Mouse (Mus musculus): ENCODE results near the gene Slc24a3.

Slc24a3 gene

DNA sequence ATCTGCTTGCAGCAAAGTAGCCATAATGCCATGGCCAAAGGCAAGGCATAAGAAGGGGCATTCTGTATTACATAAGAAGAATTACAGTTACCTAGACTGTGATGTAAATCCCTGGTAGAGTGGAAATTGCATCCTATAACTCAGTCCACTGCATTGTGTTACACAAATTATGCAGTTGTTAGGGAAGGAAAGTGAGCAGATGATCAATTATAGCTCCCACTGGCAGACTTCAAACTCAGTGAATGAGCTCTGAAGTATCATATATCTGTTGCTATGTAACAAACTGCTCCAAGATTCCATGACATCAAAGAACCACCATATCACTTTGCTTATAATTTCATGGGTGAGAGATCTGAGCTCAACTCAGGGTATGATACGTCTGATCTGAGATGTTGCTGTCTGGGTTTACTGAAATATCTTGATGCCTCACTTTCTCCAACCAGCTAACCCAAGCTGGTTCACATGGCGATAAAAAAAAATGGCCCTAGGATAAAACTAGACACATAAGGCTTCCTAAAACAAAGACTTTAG lies 387.2 kb downstream of the Slc24a3 start:
- no peak for DNase-seq (ENCODE audit: low spot score)

DNA sequence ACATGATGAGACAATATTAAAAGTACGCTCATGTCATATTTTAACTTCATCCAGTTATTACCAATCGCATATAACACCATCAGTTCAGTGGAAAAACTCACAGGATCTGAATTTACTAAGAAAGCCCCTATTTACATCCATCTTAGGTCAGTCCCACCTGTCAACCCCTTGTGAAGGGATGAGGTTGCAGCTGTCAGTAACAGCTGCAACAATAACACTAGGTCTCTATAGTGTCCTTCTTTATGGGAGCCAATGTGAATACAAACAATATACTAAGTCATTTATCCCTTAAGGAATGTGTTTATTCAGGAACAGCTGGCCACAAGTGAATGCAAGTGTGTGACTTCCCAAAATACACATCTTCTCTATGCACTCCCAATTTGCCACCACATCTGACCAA lies 388.2 kb downstream of the Slc24a3 start:
- DNase-seq (ENCODE audit: low spot score) = no peak

DNA sequence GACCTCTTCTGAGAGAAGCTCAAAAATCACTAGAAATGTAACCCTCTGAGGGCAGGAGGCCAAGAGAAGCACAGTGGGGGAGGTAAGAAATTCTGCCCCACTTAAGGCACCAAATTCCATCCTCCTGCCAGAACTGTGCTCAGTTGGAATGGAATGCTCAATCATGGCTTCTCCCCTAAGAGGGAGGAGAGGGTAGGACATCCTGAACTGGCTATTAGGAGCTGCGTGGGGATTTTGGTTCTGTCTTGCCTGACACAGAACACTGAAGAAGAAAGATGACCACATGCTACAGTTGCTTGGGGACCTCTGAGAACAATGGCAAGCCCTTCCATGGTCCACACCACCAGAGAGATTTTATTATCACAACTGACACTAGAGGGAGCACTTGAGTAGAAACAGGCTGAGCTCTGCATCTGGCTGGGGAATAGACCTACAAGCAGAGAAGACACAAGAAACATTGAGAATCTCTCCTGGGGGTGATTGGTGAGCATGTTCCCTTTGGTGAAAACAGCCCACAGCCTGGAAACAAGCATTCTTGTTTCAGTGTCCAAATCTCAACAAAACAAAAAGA lies 389.9 kb downstream of the Slc24a3 start:
- no peak for DNase-seq (ENCODE audit: low spot score)

DNA sequence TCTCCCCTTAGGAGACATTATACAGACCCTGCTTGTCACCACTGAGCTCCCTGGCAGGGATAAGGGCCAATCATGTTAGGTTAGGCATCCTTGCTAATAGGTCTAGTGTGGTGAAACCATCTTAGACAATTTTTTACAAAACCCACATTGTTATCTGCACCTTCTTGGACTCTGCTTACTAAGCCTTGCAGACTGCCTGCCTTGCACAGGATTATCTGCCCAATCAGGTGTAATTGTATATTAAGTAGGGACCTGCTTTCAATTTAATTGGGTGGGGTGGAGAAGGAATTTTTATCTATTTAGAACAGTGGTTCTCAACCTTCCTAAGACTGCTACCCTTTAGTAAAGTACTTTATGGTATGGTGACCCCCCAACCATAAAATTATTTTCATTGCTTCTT lies 394.9 kb downstream of the Slc24a3 start:
- no peak for DNase-seq (ENCODE audit: low spot score)

DNA sequence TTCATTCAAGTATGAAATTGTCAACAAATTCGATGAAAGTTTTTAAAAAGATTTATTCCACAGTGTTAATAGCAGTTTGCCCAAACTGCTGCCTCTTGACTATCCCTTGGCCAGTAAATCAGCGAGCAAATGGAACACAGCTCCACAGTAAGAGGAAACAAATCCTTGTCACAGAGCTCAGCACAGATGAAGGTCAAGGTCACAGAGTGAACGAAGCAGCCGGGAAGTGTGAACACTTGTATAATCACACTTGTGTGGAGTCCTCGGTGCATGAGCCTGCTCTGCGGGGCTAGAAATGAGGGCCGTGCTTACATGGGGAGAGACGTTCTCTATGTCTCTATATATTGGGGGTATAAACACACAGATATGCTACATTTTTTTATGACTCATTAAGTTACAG lies 397.0 kb downstream of the Slc24a3 start:
- DNase-seq (ENCODE audit: low spot score) = no peak

DNA sequence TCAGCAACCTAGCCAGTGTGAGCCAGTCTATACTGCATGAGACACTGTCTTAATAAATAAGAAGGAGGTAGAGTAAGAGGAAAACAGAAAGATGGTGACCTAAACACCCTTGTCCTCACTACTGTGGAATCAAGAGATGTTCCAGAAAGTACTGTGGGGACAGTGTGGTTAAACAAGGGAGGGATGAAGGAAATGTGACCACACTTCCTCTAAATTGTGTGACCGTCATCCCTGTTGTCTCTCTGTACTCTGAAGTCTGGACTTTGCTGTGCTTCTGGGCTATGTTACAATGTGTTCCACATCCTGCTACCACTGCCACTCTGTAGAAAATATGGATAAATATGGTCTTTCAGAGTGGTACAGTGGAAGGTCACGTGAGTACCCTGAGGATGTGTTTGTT lies 399.4 kb downstream of the Slc24a3 start:
- no peak for DNase-seq (ENCODE audit: low spot score)

DNA sequence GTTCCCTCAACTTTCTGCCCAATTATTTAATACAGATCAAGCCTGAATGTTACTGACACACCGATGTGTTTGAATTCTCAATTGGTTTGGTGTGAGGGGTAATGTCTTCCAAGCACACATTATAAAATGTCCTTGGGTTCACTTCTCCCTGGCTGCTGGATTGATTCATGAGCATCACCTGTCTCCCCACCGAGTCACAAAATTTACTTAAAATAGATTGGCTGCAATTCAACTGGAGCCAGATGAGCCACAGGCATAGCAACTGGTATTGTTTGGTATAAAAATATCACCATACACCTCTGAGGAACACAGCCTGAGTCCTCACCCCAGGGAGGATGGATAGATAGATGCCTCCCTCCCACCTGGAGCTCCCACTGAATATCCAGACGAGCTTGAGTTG lies 404.4 kb downstream of the Slc24a3 start:
- no peak for DNase-seq (ENCODE audit: low spot score)

DNA sequence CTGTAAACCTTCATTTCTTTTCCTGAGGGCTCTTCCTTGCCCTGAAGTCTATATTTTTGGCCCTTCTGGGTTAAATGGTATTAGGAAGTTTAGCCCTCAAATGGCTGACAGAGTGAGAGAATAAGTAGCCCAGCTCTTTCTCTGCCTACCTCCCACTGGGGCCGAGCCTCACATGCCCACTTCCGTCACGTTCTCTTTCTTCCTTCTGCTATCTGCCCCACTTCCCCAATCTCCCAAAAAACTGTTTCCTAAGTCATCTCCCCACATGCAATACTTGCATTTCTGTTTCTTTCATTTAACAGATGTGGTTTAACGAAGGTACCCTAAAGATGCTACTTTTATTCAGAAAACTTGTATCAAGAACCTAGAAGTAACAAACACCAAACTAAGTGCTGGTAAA lies 406.6 kb downstream of the Slc24a3 start:
- DNase-seq (ENCODE audit: low spot score) = no peak

DNA sequence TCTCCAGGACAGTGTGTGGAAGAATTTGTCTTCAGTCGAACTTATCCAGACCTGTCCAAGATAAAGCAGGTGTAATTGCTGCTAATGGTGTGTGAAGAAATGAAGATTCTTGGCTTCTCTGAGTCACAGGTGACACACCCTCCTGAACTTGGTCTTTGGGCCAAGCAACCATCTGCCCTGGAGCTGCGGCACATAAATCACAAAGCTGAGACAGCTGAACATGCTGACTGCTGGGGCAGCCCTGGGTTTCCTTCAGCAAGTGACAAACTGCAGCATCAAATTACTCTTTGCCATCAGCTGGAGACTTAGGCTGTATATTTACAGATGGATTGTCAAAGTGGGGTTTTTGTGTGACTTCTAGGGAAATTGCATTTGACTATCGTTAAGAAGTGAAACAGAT lies 415.5 kb downstream of the Slc24a3 start:
- DNase-seq (ENCODE audit: low spot score) = no peak

DNA sequence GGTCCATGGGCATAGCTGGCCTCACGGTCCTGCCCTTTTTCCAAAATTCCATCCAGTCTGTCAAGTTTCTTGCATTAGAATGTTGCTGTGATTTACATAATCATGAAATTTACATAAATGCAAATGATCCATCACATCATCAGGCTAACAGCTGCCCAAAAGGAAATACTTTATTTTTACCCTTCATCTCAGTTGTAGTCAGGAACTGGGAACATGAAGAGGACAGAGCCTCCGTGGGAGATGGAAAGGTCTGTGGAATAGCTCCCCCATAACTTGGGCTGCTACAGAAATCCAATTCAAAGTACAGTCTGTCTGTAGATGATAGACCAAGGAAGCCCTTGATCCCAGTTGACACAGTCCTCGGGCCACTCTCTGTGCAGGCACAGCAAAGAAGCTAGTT lies 417.9 kb downstream of the Slc24a3 start:
- no peak for DNase-seq (ENCODE audit: low spot score)

DNA sequence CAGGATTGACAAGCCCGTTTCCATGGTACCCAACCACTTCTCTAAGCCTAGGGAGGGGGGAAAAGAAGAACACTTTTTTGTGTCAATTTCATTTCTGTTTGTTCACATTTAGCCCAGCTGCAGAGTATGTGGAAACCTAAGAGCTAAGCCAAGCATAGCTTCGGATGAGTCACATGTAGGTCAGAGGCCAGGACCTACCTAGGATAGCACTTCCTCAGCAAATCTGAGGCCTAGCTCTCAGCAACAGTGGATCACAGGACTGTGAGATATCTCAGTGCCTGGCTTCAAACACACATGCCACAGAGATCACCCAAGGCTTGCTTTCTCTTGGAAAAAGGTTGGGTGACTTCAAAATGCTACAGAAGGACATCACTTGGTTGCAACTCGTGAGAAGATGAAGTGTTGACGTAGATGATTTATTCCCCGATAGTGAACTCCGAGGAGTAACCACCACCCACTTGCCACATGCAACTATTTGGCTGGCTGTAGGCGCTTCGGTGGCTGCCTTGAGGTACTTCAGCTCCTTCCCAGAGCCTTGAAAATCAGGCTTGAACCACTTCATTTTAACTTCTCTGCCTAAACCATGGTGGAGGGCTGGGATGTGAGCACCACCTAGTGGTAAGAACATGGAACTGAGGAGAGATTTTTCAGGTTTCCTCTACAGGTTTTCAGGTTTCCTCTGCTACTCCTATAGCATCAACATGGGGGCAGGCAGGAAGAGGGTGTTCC lies 420.6 kb downstream of the Slc24a3 start:
- DNase-seq (ENCODE audit: low spot score) = no peak

DNA sequence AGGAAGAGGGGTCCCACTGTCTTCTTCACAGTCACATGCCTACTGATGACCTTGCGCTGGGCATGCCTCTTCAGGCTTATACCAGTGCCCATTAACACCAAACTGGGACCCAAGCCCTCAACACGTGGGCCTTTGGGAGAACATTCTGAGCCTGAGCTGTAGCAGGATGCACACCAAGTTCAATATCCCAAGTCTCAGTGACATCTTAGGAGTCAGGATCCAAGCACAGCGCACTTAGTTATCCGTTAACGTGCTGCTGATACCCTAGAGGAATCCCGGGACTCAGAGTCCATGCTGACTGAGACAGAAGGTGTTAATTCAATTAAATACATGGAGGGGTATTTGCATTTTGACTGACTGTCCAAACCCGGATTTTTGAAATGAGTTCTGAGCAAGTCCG lies 424.3 kb downstream of the Slc24a3 start:
- DNase-seq (ENCODE audit: low spot score) = no peak

DNA sequence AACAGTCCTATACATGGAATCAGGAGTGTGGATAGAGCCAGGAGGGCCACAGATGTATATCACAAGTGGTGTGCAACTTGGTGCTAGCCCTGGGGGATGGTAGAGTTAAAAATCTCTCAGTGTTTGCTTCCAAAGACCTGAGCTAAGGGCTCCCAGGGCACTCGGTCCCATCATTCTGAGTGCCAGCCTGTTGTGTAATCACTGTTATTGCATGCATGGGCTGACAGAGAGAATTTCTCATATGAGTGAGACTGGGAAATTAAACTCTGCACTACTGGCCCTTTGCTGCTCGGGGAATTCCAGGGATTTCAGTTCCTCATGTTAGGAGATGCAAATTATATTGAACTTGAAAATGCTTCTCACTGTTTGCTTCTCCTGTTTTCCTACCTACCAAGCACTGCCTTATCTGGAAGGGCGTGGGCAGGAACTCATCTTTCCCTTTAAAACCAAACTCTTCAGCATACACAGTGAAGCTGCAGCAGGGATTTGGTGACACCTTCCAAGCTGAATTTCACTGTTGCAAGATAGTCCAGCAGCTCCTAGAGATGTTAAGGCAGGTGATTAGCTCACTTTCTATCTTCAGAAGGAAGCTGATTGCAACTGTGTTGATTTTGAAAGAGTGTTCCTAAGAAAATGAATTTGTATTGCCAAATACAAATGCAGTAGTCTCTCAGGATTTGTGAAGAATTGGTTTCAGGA lies 426.2 kb downstream of the Slc24a3 start:
- no peak for DNase-seq (ENCODE audit: low spot score)

DNA sequence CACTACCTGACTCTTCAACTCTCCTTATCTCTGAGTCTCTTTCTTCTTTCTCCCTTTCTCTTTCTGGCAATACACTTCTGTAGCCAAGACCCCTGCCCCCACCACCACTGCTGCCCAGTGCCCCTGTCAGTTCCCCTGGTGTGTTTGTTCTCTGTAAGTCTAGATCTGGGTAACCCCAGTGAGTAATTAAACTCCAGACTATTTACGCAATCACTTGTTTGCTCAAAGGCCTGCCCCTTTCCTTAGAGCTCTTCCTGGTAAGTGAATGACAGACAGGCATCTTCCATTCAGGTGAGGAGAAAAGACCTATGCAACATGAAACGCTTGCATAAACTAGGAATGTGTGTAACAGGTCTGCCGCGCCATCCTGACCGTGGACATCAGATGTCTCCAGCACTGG lies 430.3 kb downstream of the Slc24a3 start:
- no peak for DNase-seq (ENCODE audit: low spot score)

DNA sequence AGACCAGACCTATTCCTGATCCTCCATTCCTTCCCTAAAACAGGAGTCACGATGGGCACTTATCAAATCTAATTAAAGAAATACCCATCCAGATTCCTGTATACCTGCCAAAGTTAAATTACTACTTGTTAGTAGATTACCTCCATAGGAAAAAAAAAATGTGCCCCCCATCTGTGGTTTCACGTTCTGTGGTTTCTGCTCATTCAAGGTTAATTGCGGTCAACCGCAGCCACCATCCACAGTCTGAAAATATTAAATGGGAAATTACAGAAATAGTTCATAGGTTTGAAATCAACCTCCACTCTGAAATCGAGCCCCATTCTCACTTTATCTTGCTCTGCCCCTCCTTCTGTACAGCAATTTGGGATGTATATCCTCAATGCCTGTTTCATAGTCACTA lies 440.3 kb downstream of the Slc24a3 start:
- DNase-seq (ENCODE audit: low spot score) = no peak

DNA sequence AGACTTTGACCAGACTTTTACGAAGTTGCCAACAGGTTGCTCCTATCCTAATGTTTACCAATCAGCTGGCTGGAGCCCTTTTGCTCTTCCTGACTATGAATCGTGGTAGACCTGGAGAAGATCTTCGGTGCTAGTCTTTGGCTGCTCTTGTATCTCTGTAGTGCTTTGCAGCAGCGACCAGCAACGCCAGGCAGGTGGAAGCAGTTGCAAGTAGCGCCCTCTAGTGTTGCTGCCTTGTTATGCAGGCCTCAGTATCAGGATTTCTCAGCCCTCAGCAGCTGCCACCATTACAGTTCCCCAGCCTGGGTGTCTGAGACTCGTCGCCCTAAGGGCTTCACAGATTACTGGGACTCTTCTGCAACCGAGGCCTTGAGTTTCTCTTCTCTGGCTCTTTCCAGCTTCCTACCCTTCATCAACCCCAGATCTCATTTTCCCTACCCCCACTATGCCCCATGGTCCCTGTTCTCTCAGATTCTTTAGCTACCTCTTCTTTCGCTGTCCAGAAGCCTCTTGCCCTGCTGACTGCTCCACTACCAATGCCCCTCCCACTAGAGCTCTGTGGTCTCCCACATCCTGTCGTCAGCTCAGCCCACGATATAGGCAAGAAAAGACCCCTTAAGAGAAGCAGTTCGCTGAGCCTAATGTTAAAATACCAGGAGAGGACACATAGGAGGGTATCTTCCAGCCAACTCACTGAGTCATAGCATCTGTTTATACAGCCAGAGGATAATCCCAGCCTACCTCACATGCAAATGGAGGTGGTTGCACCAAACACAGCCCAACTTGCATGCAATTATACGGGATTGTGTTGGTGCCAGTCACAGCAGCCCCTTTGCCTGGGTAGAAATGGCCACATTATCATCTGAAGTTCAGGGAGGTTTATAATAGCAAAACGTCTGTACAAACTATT lies 443.5 kb downstream of the Slc24a3 start:
- DNase-seq (ENCODE audit: low spot score) = no peak

DNA sequence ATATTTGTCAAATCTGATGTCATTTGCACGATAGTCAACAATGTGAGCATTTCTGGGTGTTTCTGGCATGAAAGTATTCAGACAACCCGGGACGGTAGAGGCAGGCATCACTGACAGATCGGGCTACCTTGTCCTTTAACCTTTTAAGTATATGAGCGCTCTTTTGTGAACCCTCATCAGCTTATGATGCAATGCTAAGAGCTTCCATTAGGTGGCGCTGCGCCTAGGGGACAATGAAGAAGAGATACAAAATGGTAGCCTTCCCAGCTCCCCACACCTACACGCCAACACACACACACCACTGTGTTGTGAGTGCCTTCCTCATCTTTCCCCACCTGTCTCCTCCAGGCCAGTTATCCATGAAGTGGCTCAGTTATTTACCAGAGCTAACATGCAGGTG lies 445.4 kb downstream of the Slc24a3 start:
- no peak for DNase-seq (ENCODE audit: low spot score)

DNA sequence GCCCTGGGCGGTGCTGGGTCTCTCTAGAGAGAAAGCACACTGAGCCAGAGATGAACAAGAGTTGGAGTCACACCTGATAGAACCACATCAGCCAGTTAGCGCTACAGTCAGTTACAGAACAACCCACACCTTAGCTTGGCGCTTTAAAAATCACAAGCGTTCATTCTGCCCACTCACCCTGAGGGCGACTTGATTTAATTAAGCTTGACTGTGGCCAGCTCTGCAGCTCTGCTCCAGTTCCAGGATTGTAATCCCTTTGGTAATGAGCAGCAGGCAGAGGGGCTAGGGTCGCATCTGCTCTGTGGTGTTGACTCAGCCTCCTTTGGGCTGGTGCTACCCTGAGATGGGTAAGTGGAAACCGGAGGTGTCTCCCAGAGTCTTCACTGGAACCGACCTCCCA lies 446.2 kb downstream of the Slc24a3 start:
- no peak for DNase-seq (ENCODE audit: low spot score)

DNA sequence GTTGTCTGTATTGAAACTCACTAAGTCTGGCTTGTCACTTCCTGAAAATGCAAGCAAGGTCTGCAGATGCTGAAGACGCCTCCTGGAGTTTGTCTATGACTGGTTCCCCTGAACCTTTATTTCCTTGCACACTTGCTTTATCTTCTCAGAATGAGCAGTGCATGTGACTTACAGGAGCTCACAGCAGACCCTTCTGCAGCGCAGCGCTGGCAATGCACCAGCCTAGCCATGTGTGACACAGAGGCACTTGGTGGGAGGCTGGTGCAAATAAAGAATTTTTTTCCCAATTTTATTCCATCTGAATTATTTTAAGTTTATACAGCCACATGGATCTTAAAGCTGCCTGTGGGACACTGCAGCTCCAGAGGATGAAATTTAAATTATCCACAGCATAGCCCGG lies 452.1 kb downstream of the Slc24a3 start:
- DNase-seq (ENCODE audit: low spot score) = no peak

DNA sequence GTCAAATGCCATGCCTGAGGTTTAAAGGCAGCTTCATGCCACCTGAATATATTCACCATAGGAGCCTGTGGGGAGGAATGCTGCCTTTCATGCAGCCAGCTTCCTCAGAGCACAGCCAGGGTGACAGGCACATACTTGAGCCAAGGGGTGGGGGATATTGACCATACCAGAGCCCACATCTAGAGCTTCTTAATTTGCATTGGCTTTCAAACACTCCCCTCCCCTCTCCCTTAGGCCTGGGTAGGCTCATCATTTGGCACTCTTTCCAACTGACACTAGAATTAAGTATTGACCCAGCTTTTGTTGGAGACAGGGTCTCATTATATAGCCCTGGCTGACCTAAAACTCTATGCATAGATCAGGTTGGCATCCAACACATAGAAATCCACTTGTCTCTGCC lies 453.2 kb downstream of the Slc24a3 start:
- DNase-seq (ENCODE audit: low spot score) = no peak

DNA sequence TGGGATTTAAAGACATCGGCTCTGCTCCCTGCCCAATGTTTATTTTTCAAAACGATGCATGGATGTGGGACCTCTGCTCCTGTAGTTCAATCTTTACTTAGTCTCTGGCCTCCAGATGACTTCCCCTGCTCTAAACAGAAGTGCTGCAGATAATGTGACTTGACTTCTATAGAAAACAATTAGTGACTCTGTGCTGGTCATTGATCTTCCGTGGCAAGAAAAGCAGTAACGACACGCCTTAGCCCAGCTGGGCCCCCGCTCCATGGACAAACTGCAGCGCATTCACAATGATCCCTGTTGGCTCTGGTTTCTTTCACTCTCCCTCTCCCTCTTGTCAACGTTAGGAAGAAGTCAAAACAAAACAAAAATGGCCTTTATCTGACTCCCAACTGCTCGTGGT lies 453.6 kb downstream of the Slc24a3 start:
- no peak for DNase-seq (ENCODE audit: low spot score)

DNA sequence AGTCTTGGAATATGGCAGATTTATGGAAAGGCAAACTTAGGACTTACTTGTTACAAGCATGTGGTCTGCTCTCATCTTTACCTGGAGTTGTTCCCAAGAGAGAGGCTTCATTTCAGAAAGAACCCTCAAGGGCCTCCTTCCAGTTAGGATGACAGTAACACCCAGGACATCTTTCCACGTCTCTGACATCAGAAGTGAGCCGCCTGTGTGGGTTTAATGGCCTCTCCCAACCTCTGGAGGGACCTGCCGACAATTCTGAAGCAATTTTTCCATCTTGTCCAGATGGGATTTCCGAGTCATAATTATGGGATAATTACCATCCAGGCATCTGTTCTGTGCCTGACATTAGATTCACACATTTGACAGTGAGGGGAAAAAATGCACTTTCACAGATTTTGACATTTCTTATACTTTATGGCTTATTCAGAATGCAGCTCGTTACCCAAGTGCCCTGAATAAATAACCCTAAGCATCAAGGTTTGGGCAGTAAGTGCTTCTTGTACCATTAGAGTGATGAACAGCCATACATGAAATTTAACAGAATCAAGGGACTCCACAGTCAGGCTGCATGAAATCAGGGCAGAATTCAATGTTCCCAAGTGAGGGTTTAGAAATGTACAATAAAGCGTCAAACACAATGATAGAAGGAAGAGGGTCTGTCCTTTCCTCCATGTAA lies 463.7 kb downstream of the Slc24a3 start:
- no peak for DNase-seq (ENCODE audit: low spot score)
